Mouse (Mus musculus) Patski (cell line): ENCODE data around the gene Dnajc6. TPM values are rescaled to one million over a fixed set of nuclear protein-coding genes. Genes with fewer than 3 reads are reported as not detected.

ENCODE experiments used
- ATAC-seq: fragments of 100-300 bp; one replicate; pipeline ENCODE4 v1.8.0; 2021
- CTCF ChIA-PET: fragments of 350-600 bp; sonication (Branson Sonifier 250); formaldehyde crosslinking; loops from one replicate; lab custom pipeline; 2022; ENCODE audit warnings: inconsistent platforms; lab: Charles Lee
- POLR2A ChIA-PET: fragments of 350-600 bp; sonication (Branson Sonifier 250); formaldehyde crosslinking; loops from one replicate; lab custom pipeline; 2022; ENCODE audit warnings: antibody characterized with exemption, inconsistent platforms; lab: Charles Lee
- DNase-seq: peaks from one replicate; pipeline ENCODE4 v3.0.0-alpha.2; 2011; ENCODE audit warnings: low read depth, low spot score
- H3K27me3 ChIP-seq: fragments of 371-371 bp; one replicate; pipeline ENCODE4 v1.5.1; 2021
- CTCF ChIP-seq: fragments of 100-300 bp; IDR thresholded peaks from one replicate; pipeline ENCODE4 v1.5.1; 2021
- in situ Hi-C: fragments of 300-500 bp; cut with MboI; formaldehyde crosslinking; loops from 3 replicates; pipeline ENCODE4 v1.11.1; 2018; ENCODE audit warnings: low pct_unique_long_range_greater_than_20kb, mixed read lengths
- polyA plus RNA-seq: library from polyadenylated mRNA; unstranded; gene quantifications from one replicate; pipeline ENCODE4 v1.2.3, GENCODE M21; 2021

Dnajc6 gene
- polyA plus RNA-seq, 1 experiment from 2014 or later, result 0.33 TPM

GRCm38 (mm10) chr4:101625278-101625677 lies 128.8 kb downstream of the Dnajc6 start:
- in situ Hi-C loops, result loop anchor here (25.0 kb wide), 1 partner anchor 238 kb away; no protein-coding TSS in a partner anchor
- ChIA-PET POLR2A (no interaction called here), CTCF (no interaction called here)
- ATAC-seq (no peak), DNase-seq (no peak)
- no peak for TF ChIP-seq CTCF
- no peaks in the 10 kb centered on the region for H3K27me3 ChIP-seq

- no peak for TF ChIP-seq CTCF
- CTCF ChIA-PET, result no interaction called here
- no peaks in the 10 kb centered on the region for H3K27me3 ChIP-seq
- POLR2A ChIA-PET, result interaction anchor here (0.6 kb wide), 1 partner anchor 264 kb away, joined by 3 read pairs; no protein-coding TSS in a partner anchor
- in situ Hi-C loops, result loop anchor here (25.0 kb wide), 1 partner anchor 248 kb away; no protein-coding TSS in a partner anchor
- ATAC-seq (no peak), DNase-seq (no peak)
These were observed 139.1 kb downstream of the Dnajc6 start for GRCm38 (mm10) chr4:101635596-101635995.

- POLR2A ChIA-PET, result no interaction called here
- no peaks in the 10 kb centered on the region for H3K27me3 ChIP-seq
- TF ChIP-seq CTCF, result no peak
- in situ Hi-C loops, result loop anchor here (25.0 kb wide), 1 partner anchor 250 kb away; no protein-coding TSS in a partner anchor
- DNase-seq, result no peak
- ATAC-seq, result no peak
- CTCF ChIA-PET, result no interaction called here
These were observed 141.0 kb downstream of the Dnajc6 start for GRCm38 (mm10) chr4:101637472-101637871.

GRCm38 (mm10) chr4:101640631-101641030 lies 144.2 kb downstream of the Dnajc6 start:
- no peak for TF ChIP-seq CTCF
- DNase-seq, result no peak
- POLR2A ChIA-PET, result no interaction called here
- H3K27me3 ChIP-seq, result no peaks in the 10 kb centered on the region
- CTCF ChIA-PET, result no interaction called here
- ATAC-seq, result no peak
- in situ Hi-C loops, result loop anchor here (25.0 kb wide), 1 partner anchor 253 kb away; no protein-coding TSS in a partner anchor

- DNase-seq (no peak), ATAC-seq (no peak)
- ChIA-PET POLR2A (no interaction called here), CTCF (no interaction called here)
- no peak for TF ChIP-seq CTCF
- in situ Hi-C loops, result loop anchor here (25.0 kb wide), 1 partner anchor 255 kb away; no protein-coding TSS in a partner anchor
- H3K27me3 ChIP-seq, result no peaks in the 10 kb centered on the region
These were observed 146.3 kb downstream of the Dnajc6 start for GRCm38 (mm10) chr4:101642708-101643107.

- CTCF ChIA-PET, result interaction anchor here (1.3 kb wide), 1 partner anchor 11 kb away, joined by 3 read pairs; no protein-coding TSS in a partner anchor
- no peak for DNase-seq
- POLR2A ChIA-PET, result no interaction called here
- no peak for ATAC-seq
- H3K27me3 ChIP-seq, result no peaks in the 10 kb centered on the region
- TF ChIP-seq CTCF, result no peak
- in situ Hi-C loops, result loop anchor here (25.0 kb wide), 1 partner anchor 256 kb away; no protein-coding TSS in a partner anchor
These were observed 146.8 kb downstream of the Dnajc6 start for GRCm38 (mm10) chr4:101643216-101643615.

GRCm38 (mm10) chr4:101646857-101647195 lies 150.4 kb downstream of the Dnajc6 start:
- no peak for TF ChIP-seq CTCF
- POLR2A ChIA-PET, result no interaction called here
- DNase-seq (no peak), ATAC-seq (no peak)
- CTCF ChIA-PET, result interaction anchor here (1.5 kb wide), 1 partner anchor 352 kb away, joined by 4 read pairs; no protein-coding TSS in a partner anchor
- no peaks in the 10 kb centered on the region for H3K27me3 ChIP-seq
- in situ Hi-C loops, result loop anchor here (25.0 kb wide), 1 partner anchor 260 kb away; no protein-coding TSS in a partner anchor

- TF ChIP-seq CTCF, result no peak
- ChIA-PET CTCF (interaction anchor here (1.5 kb wide), 1 partner anchor 351 kb away, joined by 4 read pairs; no protein-coding TSS in a partner anchor), POLR2A (no interaction called here)
- in situ Hi-C loops, result loop anchor here (25.0 kb wide), 1 partner anchor 260 kb away; no protein-coding TSS in a partner anchor
- H3K27me3 ChIP-seq, result no peaks in the 10 kb centered on the region
- DNase-seq, result peak; percentile 99
- peak; percentile 98 for ATAC-seq
These were observed 150.9 kb downstream of the Dnajc6 start, which contains the start of gene Leprot for GRCm38 (mm10) chr4:101647196-101647905. TSS of gene Leprot (plus strand) at chr4:101647718.

- ChIA-PET CTCF (interaction anchor here (1.5 kb wide), 1 partner anchor 350 kb away, joined by 4 read pairs; no protein-coding TSS in a partner anchor), POLR2A (no interaction called here)
- no peak for DNase-seq
- no peak for TF ChIP-seq CTCF
- no peak for ATAC-seq
- in situ Hi-C loops, result loop anchor here (25.0 kb wide), 1 partner anchor 261 kb away; no protein-coding TSS in a partner anchor
- no peaks in the 10 kb centered on the region for H3K27me3 ChIP-seq
These were observed 151.7 kb downstream of the Dnajc6 start for GRCm38 (mm10) chr4:101647976-101648642.

GRCm38 (mm10) chr4:101648745-101649144 lies 152.3 kb downstream of the Dnajc6 start:
- ChIA-PET CTCF (no interaction called here), POLR2A (no interaction called here)
- H3K27me3 ChIP-seq, result no peaks in the 10 kb centered on the region
- ATAC-seq, result no peak
- in situ Hi-C loops, result loop anchor here (25.0 kb wide), 1 partner anchor 261 kb away; no protein-coding TSS in a partner anchor
- no peak for DNase-seq
- TF ChIP-seq CTCF, result no peak

GRCm38 (mm10) chr4:101650961-101651360 lies 154.5 kb downstream of the Dnajc6 start:
- in situ Hi-C loops, result no loop called here
- ATAC-seq, result no peak
- H3K27me3 ChIP-seq, result no peaks in the 10 kb centered on the region
- TF ChIP-seq CTCF, result no peak
- no peak for DNase-seq
- POLR2A ChIA-PET, result no interaction called here
- CTCF ChIA-PET, result no interaction called here
